Mouse (Mus musculus) G1E (cell line): ENCODE results near the gene Myct1. TPM values are rescaled to one million over a fixed set of nuclear protein-coding genes. Genes with fewer than 3 reads are reported as not detected.
A peak's percentile ranks its signal among the peaks of the same experiment; 100 is the strongest.

Experiments used
- ATAC-seq: 2 replicates; pipeline ENCODE4 v1.8.0; 2016; ENCODE audit warnings: mild to moderate bottlenecking; ENCODE audit not compliant: insufficient number of reproducible peaks, poor library complexity, low FRiP score, severe bottlenecking; ENCODE audit errors: extremely low read depth
- DNase-seq: peaks from one replicate; pipeline ENCODE4 v3.0.0; 2012; ENCODE audit warnings: low spot score
- H3K27me3 ChIP-seq: 2 replicates; pipeline ENCODE4 v1.6.1; 2012; ENCODE audit warnings: mild to moderate bottlenecking, low read length, inconsistent platforms; ENCODE audit not compliant: insufficient read depth
- H3K36me3 ChIP-seq: replicated peaks from 2 replicates; pipeline ENCODE3; 2012; ENCODE audit warnings: mild to moderate bottlenecking, inconsistent platforms
- H3K4me1 ChIP-seq: 2 replicates; pipeline ENCODE4 v1.6.1; 2012; ENCODE audit warnings: low read depth, low read length, inconsistent platforms, mixed read lengths; ENCODE audit not compliant: insufficient read depth
- H3K4me3 ChIP-seq: 2 replicates; pipeline ENCODE4 v1.5.1; 2012; ENCODE audit warnings: low read depth, mild to moderate bottlenecking, inconsistent platforms, low read length, moderate library complexity, mixed read lengths
- H3K9me3 ChIP-seq: replicated peaks from 2 replicates; pipeline ENCODE4 v1.6.1; 2012; ENCODE audit warnings: inconsistent platforms
- CTCF ChIP-seq: IDR thresholded peaks from 2 replicates; pipeline ENCODE4 v1.5.1; 2012; ENCODE audit warnings: low read depth, low read length, inconsistent platforms, mixed read lengths
- GATA1 ChIP-seq: IDR thresholded peaks from 2 replicates; pipeline ENCODE4 v1.6.1; 2012; ENCODE audit warnings: borderline replicate concordance, low read length, inconsistent platforms, mixed read lengths
- GATA2 ChIP-seq: IDR thresholded peaks from 2 replicates; pipeline ENCODE4 v1.6.1; 2012; ENCODE audit warnings: low read depth, low read length, inconsistent platforms, borderline replicate concordance
- POLR2AphosphoS5 ChIP-seq: IDR thresholded peaks from 2 replicates; pipeline ENCODE4 v1.6.1; 2012; ENCODE audit warnings: low read depth, low read length, inconsistent platforms; ENCODE audit not compliant: insufficient replicate concordance
- TAL1 ChIP-seq: conservative IDR thresholded peaks from 2 replicates; pipeline ENCODE4 v1.6.1; 2012; ENCODE audit warnings: low read depth, low read length, inconsistent platforms, mixed read lengths
- polyA plus RNA-seq: library from polyadenylated mRNA; stranded (reverse); fragments of >175 nt; gene quantifications from 2 replicates; pipeline ENCODE4 v1.2.3, GENCODE M21; 2012
- total RNA-seq, 2 experiments: library from RNA; stranded (forward) in 1 of 2; stranded (reverse) in 1 of 2; fragments of 200-1000 nt in 1 of 2; fragments of >200 nt in 1 of 2; fragmentation: Nextera tagmentation in 1 of 2; gene quantifications; 2 replicates each; pipeline ENCODE4 v1.2.3; 2014 to 2017

Gene Myct1
- 5.6 and 5.9 TPM in 2 replicates for total RNA-seq (2014; fragmentation: Nextera tagmentation)
- total RNA-seq (2017): 2.4 and 2.9 TPM in 2 replicates
- 2.5 and 3.0 TPM in 2 replicates for polyA plus RNA-seq

DNA sequence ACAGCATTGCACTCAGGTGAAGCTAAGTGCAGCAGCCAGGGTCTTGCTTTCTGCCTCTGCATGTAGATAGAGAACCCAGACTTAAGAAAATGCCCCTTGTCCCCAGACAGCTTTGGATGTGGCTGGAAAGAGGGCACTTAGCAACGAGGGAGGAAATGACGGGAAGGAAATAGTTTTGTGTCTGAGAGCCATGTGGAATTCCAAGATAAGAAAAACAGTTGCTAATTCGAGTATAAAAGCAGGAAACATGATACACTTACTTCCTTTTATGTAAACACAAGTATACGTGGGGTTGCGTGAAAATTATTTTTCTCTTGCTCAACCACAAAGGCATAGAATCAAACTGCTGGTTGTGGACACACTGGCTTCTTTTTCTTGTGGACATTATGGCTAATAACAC is at the start of gene Myct1:
Gene Myct1 (plus strand): TSS at position 312 of the 400 bp plus-strand sequence.
- no peaks in the 10 kb centered on the region for H3K27me3 ChIP-seq
- DNase-seq (no peak), ATAC-seq (peak; percentile 8; the same call in 1 of the 2 replicates)
- H3K9me3 ChIP-seq: no peaks in the 10 kb centered on the region
- no peak within 1 kb of the TSS for H3K4me3 ChIP-seq
- H3K4me1 ChIP-seq: no peaks in the 10 kb centered on the region
- TF ChIP-seq GATA1 (no peak), TAL1 (no peak), GATA2 (no peak), POLR2AphosphoS5 (no peak), CTCF (no peak)
- no peaks in the 10 kb centered on the region for H3K36me3 ChIP-seq

GRCm38 (mm10) chr10:5546428-5546827 is 47.1 kb upstream of the Myct1 start:
- H3K4me1 ChIP-seq: no peaks in the 10 kb centered on the region
- H3K27me3 ChIP-seq: peaks cover 9% of the 10 kb centered on the region; the same call in 1 of the 2 replicates
- H3K4me3 ChIP-seq: no peak overlapping the region
- no peak for DNase-seq
- H3K36me3 ChIP-seq: no peaks in the 10 kb centered on the region
- TF ChIP-seq GATA2: no peak
- no peak for TF ChIP-seq GATA1
- TF ChIP-seq CTCF: no peak
- TF ChIP-seq TAL1: no peak
- TF ChIP-seq POLR2AphosphoS5: no peak
- ATAC-seq: no peak
- no peaks in the 10 kb centered on the region for H3K9me3 ChIP-seq

DNA sequence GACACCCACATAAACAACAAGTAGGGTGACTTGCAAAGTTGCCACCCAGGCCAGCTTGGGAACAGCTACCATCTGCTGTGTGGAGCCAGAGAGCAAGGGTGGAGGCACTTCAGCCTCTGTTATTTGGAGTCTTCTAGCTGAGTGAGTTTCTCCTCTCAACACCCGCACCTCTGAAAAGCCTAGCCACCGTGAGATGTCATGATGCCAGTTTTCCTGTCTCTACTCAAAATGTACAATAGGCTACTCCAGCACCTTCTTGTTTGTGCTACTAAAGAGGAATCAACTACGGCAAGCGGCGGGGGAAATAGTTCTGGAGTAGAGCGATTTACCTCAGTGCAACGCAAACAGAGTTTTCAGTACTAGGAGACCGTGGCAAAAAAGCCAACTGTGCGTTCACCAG is 45.8 kb upstream of the Myct1 start:
- Histone ChIP-seq H3K27me3 (peaks cover 9% of the 10 kb centered on the region; the same call in 1 of the 2 replicates), H3K9me3 (no peaks in the 10 kb centered on the region), H3K4me3 (no peak overlapping the region), H3K36me3 (no peaks in the 10 kb centered on the region), H3K4me1 (no peaks in the 10 kb centered on the region)
- ATAC-seq: no peak
- no peak for TF ChIP-seq CTCF
- TF ChIP-seq GATA1: no peak
- TF ChIP-seq TAL1: no peak
- TF ChIP-seq POLR2AphosphoS5: no peak
- no peak for TF ChIP-seq GATA2
- no peak for DNase-seq

DNA sequence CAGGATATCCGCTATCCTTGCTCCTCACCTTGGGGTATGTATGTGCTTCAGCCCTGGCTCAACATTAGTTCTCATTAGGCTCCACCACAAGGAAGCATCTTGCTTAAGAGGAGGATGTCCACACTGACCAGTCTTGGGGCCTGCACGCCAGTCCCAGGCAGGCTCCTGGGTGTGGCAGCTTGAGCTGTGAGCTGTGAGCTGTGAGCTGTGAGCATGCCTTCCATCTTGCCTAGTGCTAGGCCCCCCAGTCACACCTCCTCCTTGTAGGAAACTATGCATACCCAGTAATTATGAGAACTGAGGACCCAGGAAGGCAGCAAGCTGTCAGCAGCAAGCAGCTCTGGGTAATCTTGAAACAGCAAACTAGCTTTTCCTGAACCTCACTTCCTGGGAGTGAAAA is 44.9 kb upstream of the Myct1 start:
- H3K27me3 ChIP-seq: peaks cover 9% of the 10 kb centered on the region; the same call in 1 of the 2 replicates
- no peaks in the 10 kb centered on the region for H3K36me3 ChIP-seq
- no peaks in the 10 kb centered on the region for H3K9me3 ChIP-seq
- no peak overlapping the region for H3K4me3 ChIP-seq
- TF ChIP-seq CTCF (no peak), TAL1 (no peak), GATA1 (no peak), GATA2 (no peak), POLR2AphosphoS5 (no peak)
- no peaks in the 10 kb centered on the region for H3K4me1 ChIP-seq
- no peak for ATAC-seq
- DNase-seq: no peak

DNA sequence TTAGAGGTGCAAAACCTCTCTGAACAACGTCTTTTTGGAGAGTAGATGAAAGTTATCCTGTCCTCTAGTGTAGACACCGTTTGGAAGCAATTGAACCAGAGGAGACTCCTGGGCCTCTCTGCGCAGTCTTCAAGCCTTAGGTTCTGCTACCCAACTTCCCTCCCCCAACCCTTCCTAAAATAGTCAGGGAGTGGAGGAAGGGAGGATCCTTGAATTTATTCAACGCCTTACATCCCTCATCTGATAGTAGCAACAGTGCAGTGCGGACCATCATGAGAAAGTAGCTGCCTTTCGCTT is 43.8 kb upstream of the Myct1 start:
- no peak overlapping the region for H3K4me3 ChIP-seq
- TF ChIP-seq GATA2: no peak
- TF ChIP-seq GATA1: no peak
- TF ChIP-seq CTCF: no peak
- no peak for TF ChIP-seq POLR2AphosphoS5
- TF ChIP-seq TAL1: no peak

DNA sequence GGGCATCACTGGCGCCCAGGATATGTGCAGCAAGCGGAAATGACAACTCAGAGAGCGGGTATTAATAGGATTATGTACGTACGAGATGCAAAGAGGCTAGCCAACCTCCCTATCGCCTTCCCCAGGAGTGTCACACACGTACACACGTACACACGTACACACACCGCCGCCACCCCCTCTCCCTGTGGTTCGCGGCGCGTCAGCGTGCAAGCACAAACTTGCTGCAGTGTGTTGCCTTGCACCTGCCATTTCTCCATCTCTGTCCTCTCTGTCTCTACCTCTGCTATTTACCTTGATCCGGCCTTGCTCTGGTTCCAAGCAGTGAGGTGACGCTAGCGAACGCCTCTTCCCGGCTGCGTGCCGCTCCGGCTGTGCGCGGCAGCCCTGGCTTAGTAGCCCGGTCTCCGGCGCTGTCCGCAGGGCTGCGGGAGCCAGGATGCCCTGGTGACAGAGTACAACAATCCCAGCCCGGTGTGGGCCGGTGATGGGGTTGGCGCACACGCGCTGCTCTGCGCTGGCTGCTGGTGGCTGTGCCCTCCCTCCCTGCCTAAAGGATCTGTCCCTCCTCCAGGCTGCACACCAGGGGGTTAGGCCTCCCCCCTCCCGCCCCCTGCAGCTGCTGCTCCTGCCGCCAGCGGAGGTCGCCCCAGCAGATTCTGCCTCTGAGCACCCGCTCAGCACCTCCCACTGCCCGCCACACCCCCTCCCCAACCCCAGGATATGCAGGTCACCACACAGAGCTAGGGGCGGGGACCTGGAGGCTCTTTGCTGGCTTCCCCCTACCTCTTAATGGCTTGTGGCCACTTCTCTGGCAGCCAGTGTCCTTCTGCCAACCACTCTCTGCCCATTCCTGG is 43.2 kb upstream of the Myct1 start:
- no peak for ATAC-seq
- no peaks in the 10 kb centered on the region for H3K4me1 ChIP-seq
- peaks cover 11% of the 10 kb centered on the region; the same call in 1 of the 2 replicates for H3K27me3 ChIP-seq
- DNase-seq: no peak
- no peaks in the 10 kb centered on the region for H3K9me3 ChIP-seq
- no peaks in the 10 kb centered on the region for H3K36me3 ChIP-seq
- no peak for TF ChIP-seq POLR2AphosphoS5
- no peak for TF ChIP-seq TAL1
- no peak for TF ChIP-seq GATA2
- no peak for TF ChIP-seq CTCF
- no peak for TF ChIP-seq GATA1
- peak overlapping the region; percentile 14; the same call in 1 of the 2 replicates for H3K4me3 ChIP-seq

More for the DNA sequence above, 43.8 kb upstream of the Myct1 start:
- H3K4me1 ChIP-seq: no peaks in the 10 kb centered on the region
- no peaks in the 10 kb centered on the region for H3K36me3 ChIP-seq
- H3K9me3 ChIP-seq: no peaks in the 10 kb centered on the region
- DNase-seq: no peak
- peaks cover 9% of the 10 kb centered on the region; the same call in 1 of the 2 replicates for H3K27me3 ChIP-seq
- ATAC-seq: no peak
